Mouse (Mus musculus) gastrocnemius, adult 18-20 months (tissue): ENCODE results near the gene Gm26620. TPM values are rescaled to one million over a fixed set of nuclear protein-coding genes. Genes with fewer than 3 reads are reported as not detected.

ENCODE experiments used
- DNase-seq: peaks from one replicate; pipeline ENCODE4 v3.0.0; 2021; ENCODE audit warnings: low spot score
- total RNA-seq, 2 experiments: library from RNA; stranded (reverse); gene quantifications; 2 replicates each; pipeline ENCODE4 v1.2.3; 2021

Gm26620 gene
- total RNA-seq, 2 experiments from 2014 or later: 0.47 TPM; not detected in 1

DNA sequence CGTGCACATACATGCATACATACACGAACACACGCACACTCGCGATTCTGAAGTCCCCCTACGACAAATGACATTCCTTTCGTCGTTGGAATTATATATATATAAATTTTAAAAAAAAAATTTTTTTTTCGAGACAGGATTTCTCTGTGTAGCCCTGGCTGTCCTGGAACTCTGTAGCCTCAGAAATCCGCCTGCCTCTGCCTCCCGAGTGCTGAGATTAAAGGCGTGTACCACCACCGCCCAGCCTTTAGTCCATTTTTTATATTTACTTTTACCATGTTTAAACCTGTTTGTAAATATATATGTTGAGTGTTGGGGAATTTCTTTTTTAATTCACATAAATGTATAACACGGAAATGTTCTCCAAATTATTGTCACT lies 16.0 kb upstream of the Gm26620 start:
- no peak for DNase-seq

DNA sequence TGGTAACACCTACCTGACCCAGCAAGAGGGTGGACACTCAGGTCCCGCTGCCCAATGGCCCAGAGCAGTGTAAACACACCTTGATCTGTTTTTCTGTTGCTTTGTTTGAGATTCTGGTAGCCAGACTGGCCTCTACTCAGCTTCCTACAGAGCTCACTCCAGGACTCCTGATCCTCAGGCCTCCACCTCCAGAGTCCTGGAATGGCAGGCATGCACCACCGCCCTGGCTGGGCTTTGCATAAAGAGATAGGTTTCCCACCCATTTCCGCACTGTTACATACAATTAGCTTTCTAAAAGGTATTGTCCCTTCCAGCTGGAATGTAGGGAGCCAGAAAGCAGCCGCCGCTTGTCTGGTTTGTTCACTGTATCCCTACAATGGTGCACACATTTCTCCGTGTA lies 13.5 kb upstream of the Gm26620 start:
- DNase-seq: no peak

DNA sequence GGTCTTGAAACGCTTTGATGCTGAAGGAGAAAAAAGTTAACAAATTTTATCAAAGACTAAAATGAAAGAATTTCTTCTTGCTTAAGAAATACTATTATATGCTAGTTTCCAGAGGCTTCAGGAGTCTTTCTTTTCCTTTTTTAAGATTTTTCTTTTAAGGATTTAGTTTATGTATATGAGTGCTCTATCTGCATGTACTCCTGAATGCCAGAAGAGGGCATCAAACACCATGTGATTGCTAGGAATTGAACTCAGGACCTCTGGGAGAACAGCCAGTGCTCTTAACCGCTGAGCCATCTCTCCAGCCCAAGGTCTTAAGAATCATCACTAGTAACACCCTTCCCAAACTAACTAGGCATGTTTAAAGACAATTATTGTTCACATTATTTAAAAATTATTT lies 12.9 kb upstream of the Gm26620 start:
- DNase-seq: no peak

GRCm38 (mm10) chr1:170875676-170876075 lies 9.2 kb upstream of the Gm26620 start:
- no peak for DNase-seq

GRCm38 (mm10) chr1:170876906-170877305 lies 8.0 kb upstream of the Gm26620 start:
- no peak for DNase-seq

- DNase-seq: no peak
Observed at GRCm38 (mm10) chr1:170882915-170883485, 1.9 kb upstream of the Gm26620 start.

- DNase-seq: no peak
Observed at GRCm38 (mm10) chr1:170884390-170884789, 475 bp upstream of the Gm26620 start.

DNA sequence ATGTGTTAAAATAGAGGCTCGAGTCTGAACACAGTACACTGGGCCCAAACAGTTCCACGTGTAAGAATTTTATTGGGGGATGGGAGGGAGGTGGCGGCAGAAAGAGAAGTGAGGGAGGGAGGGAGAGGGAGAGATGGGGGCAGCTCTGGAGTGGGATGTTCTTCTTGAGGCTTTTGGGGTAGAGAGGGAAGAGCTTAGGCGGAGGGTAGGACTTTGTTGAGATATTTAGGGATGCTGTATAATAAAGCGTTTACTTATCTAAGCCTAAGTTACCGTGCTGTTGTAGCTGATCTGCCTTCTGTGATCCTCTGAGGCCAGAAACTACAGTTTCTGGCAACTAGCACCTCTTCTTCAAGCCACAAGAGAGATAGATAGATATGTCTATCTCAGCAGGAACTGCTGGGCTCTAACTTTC lies 1.2 kb downstream of the Gm26620 start:
- DNase-seq: no peak

DNA sequence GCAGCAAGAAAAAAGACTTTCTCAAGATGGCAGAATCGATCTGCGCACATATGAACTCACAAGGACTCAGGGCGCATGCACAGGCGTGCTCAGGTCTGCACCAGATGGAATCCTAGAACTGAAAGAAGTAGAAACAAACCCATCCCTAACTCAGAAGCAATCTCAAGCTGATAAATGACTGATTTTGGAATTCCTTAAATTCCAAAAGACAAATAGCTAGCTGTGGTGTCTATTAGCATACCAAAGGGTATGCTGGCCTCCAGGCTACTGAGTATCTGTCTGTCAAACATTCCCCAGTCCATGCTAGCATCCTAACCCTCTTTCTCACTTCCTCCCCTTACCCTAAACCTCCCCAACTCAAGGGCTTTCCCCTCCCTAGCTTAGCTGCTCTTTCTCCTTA lies 4.4 kb downstream of the Gm26620 start:
- DNase-seq: no peak

DNA sequence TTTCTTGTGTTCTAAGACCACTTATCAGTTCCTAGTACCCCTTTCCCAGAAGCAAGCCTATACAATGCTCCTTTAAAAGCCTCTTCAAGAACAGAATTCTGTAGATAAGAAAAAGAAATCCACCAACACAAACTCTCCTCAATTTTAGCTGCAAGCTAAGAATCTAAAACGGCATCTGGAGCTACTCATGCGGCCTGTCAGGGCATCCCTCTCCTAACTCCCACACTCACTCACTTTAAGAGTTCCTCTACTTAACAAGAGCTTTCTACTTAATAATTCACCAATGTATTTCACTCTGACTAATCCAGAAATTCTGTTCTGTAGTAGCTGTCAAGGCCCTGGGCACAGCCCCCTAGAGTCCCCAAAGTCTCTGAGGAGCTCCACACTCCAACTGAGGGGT lies 6.8 kb downstream of the Gm26620 start:
- no peak for DNase-seq

DNA sequence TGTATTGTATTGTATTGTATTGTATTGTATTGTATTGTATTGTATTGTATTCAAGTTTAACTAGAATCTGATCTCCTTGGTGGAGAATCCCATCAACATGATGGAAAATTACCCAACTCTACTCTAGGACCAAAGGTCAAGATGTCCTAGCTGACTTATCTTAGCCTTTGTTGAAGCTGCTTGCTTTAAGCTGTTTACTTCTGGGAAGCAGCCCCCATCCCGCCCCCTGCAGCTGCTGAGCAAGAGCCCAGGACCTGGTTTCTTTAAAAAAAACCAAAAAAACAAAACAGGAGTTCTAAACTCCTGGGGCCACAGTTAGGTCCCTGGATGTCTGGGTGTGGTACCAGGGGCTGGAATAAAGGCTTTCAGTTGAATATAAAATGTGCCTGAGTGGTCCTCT lies 7.4 kb downstream of the Gm26620 start:
- no peak for DNase-seq

GRCm38 (mm10) chr1:170894603-170895602 lies 10.0 kb downstream of the Gm26620 start:
- peak; percentile 24 for DNase-seq

GRCm38 (mm10) chr1:170896651-170897281 lies 11.9 kb downstream of the Gm26620 start:
- no peak for DNase-seq

DNA sequence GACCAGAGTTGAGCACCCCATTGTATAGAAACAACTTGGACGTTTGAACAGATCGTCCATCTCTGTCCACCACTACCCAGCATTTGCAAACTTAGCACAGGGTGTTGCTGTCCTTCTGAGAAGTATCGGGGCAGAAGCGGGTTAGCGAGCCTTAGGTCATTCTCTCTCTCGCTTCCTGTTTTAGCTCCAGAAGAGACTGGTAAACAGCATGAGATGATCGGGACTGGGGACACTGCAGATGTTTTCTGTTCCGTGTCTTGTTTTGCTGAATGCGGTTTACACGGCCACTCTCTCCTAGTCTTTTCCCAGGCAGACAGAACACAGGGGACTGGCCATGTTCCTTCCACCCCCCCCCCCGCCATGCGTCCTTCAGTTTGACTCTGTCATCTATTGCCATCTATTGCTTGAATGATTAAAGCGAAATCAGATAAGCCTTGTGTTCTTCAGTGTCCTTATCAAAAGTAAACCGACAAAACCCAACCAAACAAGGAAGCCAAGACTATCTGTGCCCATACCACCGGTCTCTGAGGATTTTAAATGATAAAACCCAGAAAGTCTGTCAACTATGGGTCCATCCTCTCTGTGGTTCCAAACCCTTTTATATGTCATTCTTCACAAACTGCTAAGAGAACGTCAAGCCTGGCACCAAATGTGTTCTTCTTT lies 13.7 kb downstream of the Gm26620 start:
- no peak for DNase-seq

GRCm38 (mm10) chr1:170900799-170901467 lies 16.1 kb downstream of the Gm26620 start:
- DNase-seq: peak; percentile 52

- DNase-seq: peak; percentile 82
Observed at GRCm38 (mm10) chr1:170901536-170902238, 16.8 kb downstream of the Gm26620 start.

DNA sequence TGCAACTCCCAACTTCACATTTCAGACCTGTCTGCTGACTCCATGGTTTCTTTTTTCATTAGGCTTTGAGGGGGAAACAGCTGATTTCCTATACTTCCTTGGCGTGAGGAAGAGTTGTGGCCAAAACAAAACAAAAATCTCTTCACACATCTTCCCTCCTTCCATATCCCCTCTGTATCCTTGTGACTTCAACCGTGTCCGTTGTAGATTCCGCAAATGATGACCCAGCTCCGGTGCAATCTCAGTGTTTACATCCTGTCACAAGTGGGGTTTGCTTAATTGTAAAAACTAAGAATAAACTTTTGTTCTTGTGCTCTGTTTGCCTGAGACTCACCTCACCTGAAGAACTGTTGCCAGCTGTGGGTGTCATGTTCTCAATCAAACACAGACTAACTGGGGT lies 18.6 kb downstream of the Gm26620 start:
- DNase-seq: no peak

GRCm38 (mm10) chr1:170907111-170907455 lies 22.2 kb downstream of the Gm26620 start:
- DNase-seq: no peak

DNA sequence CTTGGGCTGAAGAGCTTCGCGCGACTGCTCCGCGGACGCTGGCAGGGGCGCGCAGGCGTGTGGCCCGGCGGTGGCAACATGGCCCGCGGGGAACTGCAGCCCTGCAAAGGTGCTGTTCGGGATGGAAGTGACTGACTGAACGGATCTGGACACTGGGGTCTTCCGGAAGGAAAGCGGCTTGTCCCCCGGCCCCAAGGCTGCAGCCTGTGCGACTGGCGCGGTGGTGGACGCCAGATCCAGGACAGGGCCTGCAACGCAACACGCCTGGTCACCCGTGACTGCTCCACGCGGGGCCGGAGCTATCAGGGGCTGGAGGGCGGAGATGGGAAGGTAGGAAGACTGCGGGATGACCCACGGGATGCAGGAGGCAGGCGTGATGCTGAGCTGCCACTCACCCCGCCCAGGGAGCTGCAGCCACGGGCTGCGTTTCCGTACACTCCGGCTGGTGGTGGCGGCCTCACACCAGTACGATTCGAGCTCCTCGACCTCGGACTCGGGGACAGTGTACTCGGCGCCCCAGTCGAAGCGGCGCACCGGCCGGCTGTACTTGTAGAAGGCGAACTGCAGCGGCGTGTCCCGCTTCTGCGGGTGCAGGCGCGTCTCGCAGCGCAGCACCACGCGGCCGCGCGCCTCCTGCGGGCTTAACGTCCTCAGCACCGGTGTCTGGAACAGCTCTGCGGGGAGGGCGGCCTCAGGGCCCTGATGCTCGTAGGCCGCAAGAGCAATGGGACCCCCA lies 22.8 kb downstream of the Gm26620 start:
- no peak for DNase-seq

DNA sequence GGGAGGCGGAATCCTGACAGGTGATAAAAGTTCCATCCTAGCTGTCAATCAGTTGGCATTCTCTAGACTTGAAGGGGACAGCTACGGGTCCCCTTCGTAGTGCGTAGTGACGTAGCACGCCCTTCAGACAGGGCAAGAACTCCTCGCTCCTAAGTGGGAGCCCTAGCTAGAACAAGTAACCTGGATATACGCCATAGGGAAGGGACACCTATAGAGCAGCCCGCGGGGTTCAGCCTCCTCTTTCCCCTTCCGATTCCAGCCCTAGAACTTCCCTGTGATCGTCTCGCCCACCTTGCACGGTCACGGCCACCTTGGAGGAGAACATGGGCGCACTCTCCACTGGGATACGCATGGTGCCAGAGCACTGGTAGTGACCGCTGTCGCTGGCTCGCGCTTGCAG lies 23.5 kb downstream of the Gm26620 start:
- no peak for DNase-seq
